Mouse (Mus musculus) gastrocnemius, adult 2 months (tissue): ENCODE data around the gene Zfhx3. TPM values are rescaled to one million over a fixed set of nuclear protein-coding genes. Genes with fewer than 3 reads are reported as not detected.

ENCODE experiments used
- DNase-seq: peaks from one replicate; pipeline ENCODE4 v3.0.0; 2022
- H3K27ac ChIP-seq: fragments of 200-600 bp; 2 replicates; pipeline ENCODE4 v1.8.1; 2022; ENCODE audit warnings: mild to moderate bottlenecking
- H3K4me3 ChIP-seq: fragments of 200-600 bp; 2 replicates; pipeline ENCODE4 v1.8.1; 2022; ENCODE audit warnings: mild to moderate bottlenecking, moderate library complexity
- CTCF ChIP-seq: fragments of 200-600 bp; IDR thresholded peaks from 2 replicates; pipeline ENCODE4 v1.8.1; 2022; ENCODE audit warnings: antibody characterized with exemption, mild to moderate bottlenecking, moderate library complexity
- intact Hi-C: fragments of 180-260 bp; cut with DNase I; formaldehyde crosslinking; loops from one replicate; pipeline ENCODE4 v1.15.1; 2025
- total RNA-seq, 2 experiments: library from RNA; stranded (reverse); gene quantifications; 2 replicates each; pipeline ENCODE4 v1.2.3; 2021

The Zfhx3 gene
- total RNA-seq, 2 experiments from 2014 or later, result 14.1 to 17.7 TPM

DNA sequence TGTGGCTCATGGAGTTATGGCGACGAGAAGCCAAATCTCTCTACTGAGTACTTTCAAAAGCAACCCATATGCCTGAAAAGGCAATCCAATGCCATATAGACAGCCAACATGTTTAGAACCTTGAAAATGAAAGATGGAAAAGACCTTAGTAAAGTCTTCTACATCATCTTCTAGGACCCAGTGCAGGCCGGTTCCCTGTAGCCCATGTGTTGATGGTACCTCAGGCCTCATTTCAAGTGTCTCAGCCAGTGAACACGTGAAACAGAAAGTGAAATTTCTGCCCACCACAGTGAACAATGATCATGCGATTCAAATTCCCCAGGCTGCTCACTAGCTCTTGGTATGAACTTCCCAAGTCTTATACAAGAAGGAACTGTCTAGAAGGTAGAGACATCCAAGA is 637.9 kb downstream of the Zfhx3 start:
- no peak overlapping the region for H3K27ac ChIP-seq
- no peak for TF ChIP-seq CTCF
- no peak overlapping the region for H3K4me3 ChIP-seq
- no peak for DNase-seq
- intact Hi-C loops, result no loop called here

DNA sequence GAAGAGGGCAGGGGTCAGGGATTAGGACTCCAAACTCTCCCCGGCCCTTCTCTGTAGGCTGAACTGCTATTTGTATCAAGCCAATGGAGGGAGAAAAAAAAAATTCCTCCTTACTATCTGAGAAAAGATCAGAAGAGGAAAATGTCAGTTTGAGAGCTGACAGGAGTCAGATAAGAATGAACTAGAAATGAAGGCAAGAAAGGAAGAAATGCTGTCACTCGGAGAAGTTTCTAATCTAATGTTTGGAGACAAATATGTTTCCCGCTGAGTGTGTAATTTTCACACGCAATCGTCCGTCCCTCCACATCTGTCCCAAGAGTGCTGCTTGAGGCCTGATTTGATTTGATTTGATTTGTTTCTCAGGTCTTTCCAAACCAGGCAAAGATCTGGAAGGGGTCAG is 639.1 kb downstream of the Zfhx3 start:
- intact Hi-C loops, result no loop called here
- H3K4me3 ChIP-seq, result no peak overlapping the region
- no peak for TF ChIP-seq CTCF
- H3K27ac ChIP-seq, result no peak overlapping the region
- DNase-seq, result no peak

DNA sequence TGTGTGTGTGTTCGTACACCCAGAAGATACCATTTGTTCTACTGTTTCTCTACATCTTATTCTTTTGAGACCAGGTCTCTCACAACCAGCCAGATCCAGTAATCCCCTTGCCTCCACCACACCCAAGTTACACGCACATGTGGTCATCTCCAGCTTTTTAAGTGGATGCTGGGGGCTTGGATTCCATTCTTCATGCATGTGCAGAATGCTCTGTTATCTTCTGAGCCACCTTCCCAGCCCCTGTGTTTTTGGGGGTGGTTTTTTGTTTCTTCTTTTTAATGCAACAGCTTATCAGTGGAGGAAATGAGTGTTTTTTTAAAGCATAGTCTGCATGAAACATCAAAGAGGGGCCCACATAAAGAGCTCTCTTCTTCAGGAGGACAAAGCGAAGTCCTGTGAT is 639.8 kb downstream of the Zfhx3 start:
- intact Hi-C loops, result no loop called here
- H3K27ac ChIP-seq, result no peak overlapping the region
- H3K4me3 ChIP-seq, result no peak overlapping the region
- no peak for DNase-seq
- no peak for TF ChIP-seq CTCF

DNA sequence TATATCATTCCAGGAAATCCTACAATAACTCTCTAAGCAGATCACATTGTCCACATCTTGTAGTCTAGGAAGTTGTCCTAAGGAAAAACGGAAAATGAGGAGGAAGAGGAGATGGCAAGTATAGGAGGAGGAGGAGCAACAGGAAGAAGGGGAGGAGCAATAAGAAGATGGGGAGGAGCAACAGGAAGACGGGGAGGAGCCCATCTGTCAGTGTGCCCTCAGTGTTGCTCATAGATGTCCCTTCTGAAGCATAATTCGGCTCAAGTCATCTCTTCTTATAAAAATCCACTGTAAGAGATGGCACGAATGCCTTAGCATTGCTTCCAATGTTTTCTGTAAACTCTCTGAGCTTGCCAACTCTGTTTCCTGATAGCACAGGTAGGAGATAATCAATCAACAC is 640.8 kb downstream of the Zfhx3 start:
- H3K27ac ChIP-seq, result no peak overlapping the region
- TF ChIP-seq CTCF, result no peak
- intact Hi-C loops, result no loop called here
- no peak overlapping the region for H3K4me3 ChIP-seq
- DNase-seq, result no peak

DNA sequence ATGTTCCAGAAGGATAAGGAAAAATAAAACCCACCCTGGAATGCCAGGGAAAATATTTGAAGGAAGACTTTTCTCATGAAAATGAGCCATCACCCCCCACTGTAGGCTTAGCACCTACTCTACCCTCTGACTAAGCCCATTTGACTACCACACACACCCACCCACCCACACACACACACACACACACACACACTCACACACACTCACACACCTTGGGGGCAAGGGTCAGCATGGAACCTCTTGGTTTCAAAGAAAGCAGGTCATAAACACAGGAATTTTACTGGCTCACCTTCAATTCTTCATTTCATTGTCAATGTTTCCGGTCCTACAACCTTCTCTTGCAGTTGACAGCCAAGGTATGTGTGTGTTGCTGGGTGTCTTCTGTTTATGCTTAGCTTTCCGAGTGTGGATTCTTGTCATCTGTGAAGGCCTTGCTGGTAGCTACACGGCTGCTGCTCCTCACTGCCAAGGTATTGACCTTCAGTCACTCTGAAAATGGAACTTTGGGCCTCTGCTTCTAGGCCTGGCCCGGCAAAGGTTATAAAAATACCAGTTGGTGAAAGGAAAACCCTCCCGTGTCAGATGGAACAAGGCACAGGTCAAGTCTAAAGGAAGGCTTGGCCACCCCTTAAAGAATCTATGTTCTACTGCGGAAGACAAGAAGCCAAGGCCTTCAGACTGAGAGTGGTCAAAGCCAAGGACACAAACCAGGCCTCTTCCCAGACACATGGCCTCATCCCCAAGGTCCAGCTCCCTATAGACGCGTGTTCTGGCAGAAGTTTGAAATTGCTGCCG is 641.6 kb downstream of the Zfhx3 start:
- Histone ChIP-seq H3K27ac (no peak overlapping the region), H3K4me3 (no peak overlapping the region)
- DNase-seq, result peak; percentile 20
- intact Hi-C loops, result no loop called here
- TF ChIP-seq CTCF, result no peak

DNA sequence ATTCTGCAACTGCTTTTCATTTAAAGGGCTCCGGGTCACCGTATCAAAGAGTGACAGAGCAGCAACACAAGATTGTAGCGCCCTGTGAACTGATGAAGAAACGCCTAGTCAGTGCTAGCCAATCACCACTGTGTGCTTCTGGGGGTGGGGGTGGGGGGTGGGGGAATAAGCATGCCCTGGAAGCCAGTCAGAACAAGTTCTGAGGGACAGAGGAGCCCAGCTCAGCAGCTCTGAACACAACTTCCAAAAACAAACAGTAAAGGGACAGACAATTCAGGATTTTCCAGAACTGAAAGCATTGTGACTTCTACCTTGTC is 642.2 kb downstream of the Zfhx3 start:
- TF ChIP-seq CTCF, result no peak
- no peak overlapping the region for H3K4me3 ChIP-seq
- peak overlapping the region; percentile 28; the same call in 1 of the 2 replicates for H3K27ac ChIP-seq
- DNase-seq, result no peak
- intact Hi-C loops, result no loop called here

DNA sequence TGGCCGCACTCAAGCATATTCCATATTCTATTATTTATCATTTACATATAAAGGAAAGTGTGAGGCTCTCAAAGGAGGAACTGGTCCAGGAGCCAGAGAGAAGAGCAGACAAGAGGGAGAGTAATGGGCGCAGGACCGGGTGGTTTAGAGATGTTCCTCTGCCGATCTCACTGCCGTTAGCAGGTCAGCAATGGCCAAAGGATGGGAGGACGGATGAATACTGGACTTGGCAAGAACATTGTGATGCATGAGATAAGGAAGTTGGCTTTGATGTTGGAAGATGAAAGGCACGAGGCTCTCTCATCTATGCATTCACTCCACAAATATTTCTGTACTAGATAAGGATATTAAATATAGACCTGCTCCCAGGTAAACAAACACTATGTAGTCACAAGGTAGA is 648.6 kb downstream of the Zfhx3 start:
- H3K4me3 ChIP-seq, result no peak overlapping the region
- H3K27ac ChIP-seq, result no peak overlapping the region
- no peak for DNase-seq
- intact Hi-C loops, result loop anchor here (1.0 kb wide), 1 partner anchor 15 kb away; no protein-coding TSS in a partner anchor
- no peak for TF ChIP-seq CTCF

DNA sequence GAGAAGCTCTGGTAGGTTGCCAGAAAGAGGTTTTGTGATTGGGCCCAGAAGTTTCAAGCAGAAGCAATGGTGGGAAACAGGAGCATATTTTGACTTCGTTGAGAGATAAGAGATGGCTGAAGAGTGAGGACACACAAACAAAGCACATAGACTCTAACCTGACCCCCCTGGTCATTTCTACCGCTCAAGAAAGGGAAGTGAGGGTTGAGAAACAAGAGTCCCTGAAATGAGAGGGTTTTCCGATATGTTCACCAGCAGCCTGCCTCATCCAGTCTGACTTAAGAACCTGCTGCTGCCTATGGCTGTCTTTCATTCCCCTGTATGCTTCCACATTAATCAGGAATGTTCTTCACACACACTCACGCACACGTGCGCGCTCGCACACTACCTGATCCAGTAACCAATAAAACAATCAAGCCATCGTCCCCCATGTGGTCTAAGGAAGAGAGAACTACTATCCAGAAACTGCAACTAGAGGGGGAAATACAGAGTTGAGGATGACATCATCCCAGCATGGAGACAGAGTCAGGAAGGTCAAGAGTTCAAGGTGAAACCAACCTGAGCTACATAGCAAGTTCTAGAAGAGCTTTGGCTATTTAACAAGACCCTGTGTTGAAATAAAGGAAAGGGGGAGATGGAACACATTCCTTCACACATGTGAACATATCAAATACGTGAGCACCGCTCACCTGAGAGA is 649.7 kb downstream of the Zfhx3 start:
- Histone ChIP-seq H3K27ac (peak overlapping the region; percentile 20), H3K4me3 (no peak overlapping the region)
- intact Hi-C loops, result no loop called here
- TF ChIP-seq CTCF, result no peak
- DNase-seq, result no peak

DNA sequence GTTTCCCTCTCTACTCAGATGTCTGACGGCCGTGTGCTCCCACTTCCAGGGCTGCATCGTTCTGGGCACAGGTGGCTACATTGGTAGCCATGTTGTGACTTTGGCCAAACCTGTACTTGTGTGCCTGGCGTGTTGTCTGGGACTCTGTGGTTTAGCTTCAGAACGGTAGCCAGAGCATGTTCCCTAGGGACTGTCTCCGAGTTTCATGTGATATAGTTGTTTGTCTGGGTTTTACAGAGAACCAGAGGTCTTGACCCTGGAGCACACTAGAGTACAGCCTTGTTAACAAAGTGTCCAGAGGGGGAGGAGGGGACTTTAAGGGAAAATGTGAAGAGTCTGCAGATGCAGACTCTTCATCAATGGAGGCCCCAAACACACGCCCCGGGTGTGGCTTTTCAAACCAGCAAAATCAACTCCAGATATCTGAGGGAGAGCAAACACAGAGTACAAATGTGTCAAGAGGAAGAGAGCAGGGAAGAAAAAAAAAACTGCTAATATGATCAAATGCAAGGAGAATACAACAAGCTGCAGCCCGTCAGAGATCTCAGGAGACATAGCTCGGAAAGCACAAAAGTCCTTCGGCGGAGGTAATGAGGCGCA is 650.6 kb downstream of the Zfhx3 start:
- H3K4me3 ChIP-seq, result no peak overlapping the region
- TF ChIP-seq CTCF, result no peak
- intact Hi-C loops, result no loop called here
- DNase-seq, result peak; percentile 28
- peak overlapping the region; percentile 24; the same call in 1 of the 2 replicates for H3K27ac ChIP-seq

DNA sequence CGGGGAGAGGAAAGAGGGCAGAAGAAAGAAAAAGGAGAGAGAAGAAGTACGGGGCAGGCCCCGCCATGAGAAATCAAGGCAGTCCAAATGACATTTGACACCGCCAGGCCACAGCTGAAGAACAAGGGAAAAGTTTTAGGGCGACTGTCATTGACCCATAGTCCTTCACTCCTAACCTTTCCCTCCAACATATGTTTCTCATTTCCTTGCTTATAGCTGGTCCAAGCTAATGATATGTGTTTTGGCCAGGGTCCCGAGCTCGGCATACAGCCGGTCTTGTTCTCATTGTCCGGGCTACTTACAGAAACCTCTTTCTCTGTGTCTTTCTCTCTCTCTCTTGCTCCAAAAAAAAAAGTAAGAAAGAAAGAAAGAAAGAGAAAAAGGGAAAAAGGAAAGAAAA is 651.4 kb downstream of the Zfhx3 start:
- no peak for TF ChIP-seq CTCF
- Histone ChIP-seq H3K4me3 (no peak overlapping the region), H3K27ac (peak overlapping the region; percentile 49; the same call in 1 of the 2 replicates)
- intact Hi-C loops, result no loop called here
- DNase-seq, result no peak

DNA sequence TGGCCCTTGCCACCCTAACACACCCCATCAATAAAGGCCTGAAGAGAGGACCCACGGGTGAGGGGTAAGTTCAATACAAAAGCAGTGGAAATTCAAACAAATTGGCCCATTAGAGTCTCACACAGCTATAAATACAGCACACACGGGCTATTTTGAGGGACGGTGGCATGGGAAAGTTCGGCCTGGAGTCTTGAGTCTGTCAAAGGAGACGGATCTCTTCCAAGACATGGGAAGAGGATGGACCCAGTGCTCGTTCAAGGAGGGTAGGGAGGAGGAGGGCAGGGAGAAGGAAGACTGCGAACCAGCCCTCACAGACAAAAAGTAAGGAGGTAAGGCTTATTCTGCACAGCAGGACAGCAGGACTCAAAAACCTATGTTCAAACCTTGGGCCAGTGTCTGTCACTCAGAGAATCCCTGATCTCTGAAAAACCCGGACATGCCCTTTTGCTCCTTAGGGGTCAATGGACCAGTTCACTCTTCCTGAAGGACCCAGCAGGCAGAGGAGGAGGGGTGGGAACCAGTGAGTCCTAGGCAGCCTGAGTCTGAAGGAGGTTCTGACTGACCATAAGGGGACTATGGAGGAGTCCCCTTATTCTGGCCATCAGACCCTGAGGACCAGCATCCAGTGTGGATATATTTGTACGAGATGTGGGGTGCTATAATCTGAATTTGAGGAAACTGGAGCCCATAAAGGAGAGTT is 652.1 kb downstream of the Zfhx3 start:
- no peak for TF ChIP-seq CTCF
- intact Hi-C loops, result no loop called here
- Histone ChIP-seq H3K4me3 (no peak overlapping the region), H3K27ac (peak overlapping the region; percentile 49)
- no peak for DNase-seq

DNA sequence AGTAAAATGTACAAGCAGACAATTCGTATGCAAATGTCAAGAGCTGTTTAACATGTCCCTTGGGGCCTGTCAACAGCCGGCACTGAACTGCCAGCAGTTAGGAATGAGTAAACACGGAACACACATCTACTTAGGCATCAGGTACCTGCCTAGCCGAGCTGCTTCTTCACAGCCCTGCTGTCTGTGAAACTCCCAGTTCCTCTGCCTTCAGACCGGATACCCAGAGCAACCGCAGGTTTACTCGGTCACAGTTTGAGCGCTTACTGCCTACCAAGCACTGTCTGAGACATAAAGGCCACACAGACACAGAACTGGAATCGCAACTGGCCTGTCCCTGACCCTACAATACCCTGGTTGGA is 652.6 kb downstream of the Zfhx3 start:
- Histone ChIP-seq H3K27ac (peak overlapping the region; percentile 49), H3K4me3 (no peak overlapping the region)
- TF ChIP-seq CTCF, result no peak
- intact Hi-C loops, result no loop called here
- DNase-seq, result no peak
